Mouse (Mus musculus) limb, embryonic 14.5 days (tissue): ENCODE measurements around the gene Tsc2. TPM values are rescaled to one million over a fixed set of nuclear protein-coding genes. Genes with fewer than 3 reads are reported as not detected.

Experiments
- ATAC-seq: fragments of 200-750 bp; cut with Nextera tagmentation; 2 replicates; pipeline ENCODE4 v1.8.0; 2017; ENCODE audit warnings: low read depth, moderate number of reproducible peaks, moderate TSS enrichment; ENCODE audit not compliant: low FRiP score
- DNase-seq: peaks from one replicate; pipeline ENCODE4 v3.0.0-alpha.2; 2015; ENCODE audit warnings: low spot score
- H3K27ac ChIP-seq: fragments of 300-500 bp; sonication (generic); replicated peaks from 2 replicates; pipeline ENCODE4 v1.5.1; 2014; ENCODE audit warnings: low read depth, mild to moderate bottlenecking, low read length, moderate library complexity, mixed read lengths
- H3K27me3 ChIP-seq: fragments of 300-500 bp; sonication (generic); 2 replicates; pipeline ENCODE4 v1.6.1; 2014; ENCODE audit warnings: low read length, mixed read lengths; ENCODE audit not compliant: control insufficient read depth, insufficient read depth
- H3K36me3 ChIP-seq: fragments of 300-500 bp; sonication (generic); 2 replicates; pipeline ENCODE4 v1.6.1; 2014; ENCODE audit warnings: mild to moderate bottlenecking, low read length, moderate library complexity, mixed read lengths; ENCODE audit not compliant: control insufficient read depth, insufficient read depth
- H3K4me1 ChIP-seq: fragments of 300-500 bp; sonication (generic); 2 replicates; pipeline ENCODE4 v1.6.1; 2014; ENCODE audit warnings: antibody characterized with exemption, low read length, mixed read lengths; ENCODE audit not compliant: control insufficient read depth, insufficient read depth
- H3K4me2 ChIP-seq: fragments of 300-500 bp; sonication (generic); replicated peaks from 2 replicates; pipeline ENCODE4 v1.6.1; 2014; ENCODE audit warnings: low read depth, mild to moderate bottlenecking, low read length, moderate library complexity; ENCODE audit not compliant: severe bottlenecking
- H3K4me3 ChIP-seq: fragments of 300-500 bp; sonication (generic); replicated peaks from 2 replicates; pipeline ENCODE4 v1.5.1; 2014; ENCODE audit warnings: low read length
- H3K9ac ChIP-seq: fragments of 300-500 bp; sonication (generic); 2 replicates; pipeline ENCODE4 v1.6.1; 2014; ENCODE audit warnings: mild to moderate bottlenecking, low read depth, low read length, moderate library complexity; ENCODE audit not compliant: severe bottlenecking
- H3K9me3 ChIP-seq: fragments of 300-500 bp; sonication (generic); 2 replicates; pipeline ENCODE4 v1.6.1; 2016; ENCODE audit warnings: low read length; ENCODE audit not compliant: control insufficient read depth
- POLR2A ChIP-seq: fragments of 200-500 bp; IDR thresholded peaks from 2 replicates; pipeline ENCODE4 v1.8.0; 2012; ENCODE audit warnings: inconsistent platforms, mild to moderate bottlenecking, moderate library complexity, borderline replicate concordance; ENCODE audit not compliant: insufficient read depth, insufficient read length; ENCODE audit errors: extremely low read depth
- WGBS: fragments of 180-500 bp; shearing (Covaris S2); extraction: QIAGEN DNeasy Blood & Tissue Kit; methylation state at CpG from one replicate; pipeline ENCODE4 v1.1.7; 2014; 5-methylcytosine and 5-hydroxymethylcytosine counted together
- polyA plus RNA-seq, 2 experiments: library from polyadenylated mRNA; depleted of rRNA in 1 of 2; stranded (reverse) in 1 of 2; unstranded in 1 of 2; fragments of >200 nt; fragmentation: Nextera tagmentation in 1 of 2; extraction: Ambion mirVana in 1 of 2; gene quantifications; 2 replicates each; pipeline versions ENCODE4 v1.2.1 to v1.2.3; 2012 to 2014

The Tsc2 gene
- polyA plus RNA-seq, 2 experiments = 62.9 to 162 TPM

DNA sequence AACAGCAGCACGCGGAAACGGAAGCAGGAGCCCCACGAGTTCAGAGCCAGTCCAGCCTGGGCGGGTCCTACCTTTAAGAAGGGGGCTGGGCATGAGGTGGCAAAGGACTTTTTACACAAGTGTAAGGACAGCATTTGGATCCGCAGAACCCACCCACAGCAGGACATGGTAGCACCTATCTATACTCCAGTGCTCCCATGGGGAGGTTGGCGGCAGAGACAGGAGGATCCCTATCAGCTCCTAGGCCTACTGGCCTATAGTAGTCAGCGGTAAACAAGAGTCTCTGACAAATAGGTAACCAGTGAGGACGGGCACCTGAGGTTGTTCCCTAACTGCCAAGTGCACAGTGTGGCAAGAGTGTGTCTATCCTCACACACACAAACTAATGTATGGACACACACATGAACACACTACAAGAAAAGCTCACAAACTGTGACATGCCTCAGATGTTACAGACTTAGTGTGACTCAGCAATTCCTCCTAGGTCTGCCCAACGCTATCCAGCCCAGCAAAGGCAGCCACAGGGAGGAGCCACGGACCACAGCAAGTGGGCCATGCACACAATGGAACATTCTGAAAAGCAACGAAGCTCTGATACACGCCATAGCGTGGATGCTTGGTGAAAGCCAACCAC lies 14.8 kb downstream of the Tsc2 start:
- no peaks in the 10 kb centered on the region for H3K9me3 ChIP-seq
- no peak overlapping the region for H3K4me3 ChIP-seq
- no peak for DNase-seq
- 85% methylated on average over 14 of the region's 14 CpGs for WGBS
- no peaks in the 10 kb centered on the region for H3K4me1 ChIP-seq
- no peaks in the 10 kb centered on the region for H3K27me3 ChIP-seq
- H3K36me3 ChIP-seq = peaks cover 90% of the 10 kb centered on the region
- TF ChIP-seq POLR2A = no peak
- H3K9ac ChIP-seq = no peak overlapping the region
- no peak overlapping the region for H3K27ac ChIP-seq
- no peak for ATAC-seq
- no peak overlapping the region for H3K4me2 ChIP-seq

DNA sequence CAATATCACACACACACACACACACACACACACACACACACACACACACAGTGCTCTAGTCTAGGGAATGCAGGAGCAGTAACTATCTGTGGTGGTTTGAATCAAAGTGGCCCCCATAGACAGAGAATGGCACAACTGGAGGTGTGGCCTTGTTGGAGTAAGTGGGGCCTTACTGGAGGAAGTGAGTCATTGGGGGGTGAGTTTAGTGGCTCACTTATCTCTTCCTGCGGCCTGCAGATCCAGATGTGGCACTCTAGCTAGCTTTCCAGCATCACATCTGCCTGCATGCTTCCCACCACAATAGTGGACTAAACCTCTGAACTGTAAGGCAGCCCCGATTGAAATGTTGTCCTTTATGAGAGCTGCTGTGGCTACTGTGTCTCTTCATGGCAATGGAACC lies 21.7 kb downstream of the Tsc2 start:
- no peak for TF ChIP-seq POLR2A
- no peak overlapping the region for H3K4me2 ChIP-seq
- H3K4me3 ChIP-seq = no peak overlapping the region
- H3K27me3 ChIP-seq = no peaks in the 10 kb centered on the region
- H3K9me3 ChIP-seq = no peaks in the 10 kb centered on the region
- no peak overlapping the region for H3K27ac ChIP-seq
- no peaks in the 10 kb centered on the region for H3K4me1 ChIP-seq
- H3K36me3 ChIP-seq = peaks cover 71% of the 10 kb centered on the region
- DNase-seq (no peak), ATAC-seq (no peak)
- 83% methylated on average over 2 of the region's 2 CpGs for WGBS
- no peak overlapping the region for H3K9ac ChIP-seq

DNA sequence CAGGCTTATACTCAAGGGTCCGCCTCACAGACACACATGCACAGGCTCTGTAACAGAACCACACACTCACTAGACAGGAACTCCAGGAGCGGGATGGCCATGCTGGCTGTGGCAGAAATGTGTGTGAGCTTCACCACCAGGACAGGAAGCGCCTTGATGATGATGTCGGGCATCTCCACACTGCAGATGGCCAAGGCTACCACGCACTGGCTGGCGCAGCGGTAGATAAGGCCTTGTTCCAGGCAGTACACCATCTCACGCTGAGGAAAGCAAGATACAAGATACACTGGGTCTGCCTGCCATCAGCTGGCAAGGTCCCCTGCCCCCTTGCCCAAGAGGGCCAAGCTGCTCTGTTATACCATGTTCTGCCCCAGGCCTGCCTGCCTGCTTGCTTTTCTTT lies 23.6 kb downstream of the Tsc2 start:
- Histone ChIP-seq H3K36me3 (peaks cover 71% of the 10 kb centered on the region), H3K4me1 (no peaks in the 10 kb centered on the region), H3K9ac (no peak overlapping the region), H3K27me3 (no peaks in the 10 kb centered on the region), H3K9me3 (no peaks in the 10 kb centered on the region), H3K27ac (no peak overlapping the region), H3K4me2 (no peak overlapping the region), H3K4me3 (no peak overlapping the region)
- DNase-seq (no peak), ATAC-seq (no peak)
- WGBS = 91% methylated on average over 8 of the region's 8 CpGs
- no peak for TF ChIP-seq POLR2A

DNA sequence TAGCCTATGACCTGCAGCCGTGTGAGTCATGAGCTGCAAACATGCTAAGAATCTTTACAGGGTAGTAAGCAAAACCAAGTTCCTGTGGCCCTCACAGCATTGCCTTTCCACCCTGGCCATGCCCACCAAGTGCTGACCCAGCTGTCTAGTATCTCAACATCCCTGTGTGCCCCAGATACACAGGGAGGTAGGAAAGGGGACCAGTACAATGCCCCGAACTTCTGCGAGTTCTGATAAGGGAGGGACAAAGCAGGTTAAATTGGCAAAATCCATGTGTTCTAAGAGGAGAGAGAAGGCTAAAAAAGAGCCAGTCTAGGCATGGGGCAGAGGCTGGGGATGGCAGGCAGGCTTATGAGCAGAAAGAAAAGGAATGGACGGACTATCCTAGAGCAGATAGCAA lies 24.1 kb downstream of the Tsc2 start:
- WGBS = 93% methylated on average over 4 of the region's 4 CpGs
- H3K36me3 ChIP-seq = peaks cover 71% of the 10 kb centered on the region
- H3K9me3 ChIP-seq = no peaks in the 10 kb centered on the region
- TF ChIP-seq POLR2A = no peak
- no peak overlapping the region for H3K9ac ChIP-seq
- no peaks in the 10 kb centered on the region for H3K27me3 ChIP-seq
- ATAC-seq = no peak
- no peak overlapping the region for H3K4me3 ChIP-seq
- H3K4me1 ChIP-seq = no peaks in the 10 kb centered on the region
- no peak for DNase-seq
- no peak overlapping the region for H3K27ac ChIP-seq
- no peak overlapping the region for H3K4me2 ChIP-seq

DNA sequence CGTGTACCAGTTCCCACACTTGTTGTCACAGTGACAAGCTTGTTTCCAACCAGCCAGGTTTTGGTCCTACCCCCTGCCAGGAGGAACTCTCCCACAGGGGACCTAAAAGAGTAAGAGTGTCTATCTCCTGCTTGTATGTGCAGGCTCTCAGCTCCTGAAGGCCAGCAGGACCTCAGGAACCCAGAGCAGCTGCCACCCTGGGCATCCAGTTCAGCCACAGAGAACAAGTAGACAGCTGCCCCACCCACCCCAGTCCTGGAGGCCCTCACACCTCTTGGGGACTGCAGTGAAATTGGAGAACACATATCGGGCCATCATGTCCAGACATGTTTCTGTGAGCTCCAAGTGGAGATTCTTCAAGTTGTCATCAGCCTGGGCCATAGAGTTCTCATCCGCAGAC lies 27.9 kb downstream of the Tsc2 start:
- H3K4me2 ChIP-seq = no peak overlapping the region
- no peak for DNase-seq
- no peaks in the 10 kb centered on the region for H3K4me1 ChIP-seq
- no peak for TF ChIP-seq POLR2A
- no peak overlapping the region for H3K27ac ChIP-seq
- no peaks in the 10 kb centered on the region for H3K27me3 ChIP-seq
- H3K9ac ChIP-seq = no peak overlapping the region
- no peak overlapping the region for H3K4me3 ChIP-seq
- 84% methylated on average over 3 of the region's 3 CpGs for WGBS
- no peak for ATAC-seq
- peaks cover 95% of the 10 kb centered on the region for H3K36me3 ChIP-seq
- no peaks in the 10 kb centered on the region for H3K9me3 ChIP-seq

DNA sequence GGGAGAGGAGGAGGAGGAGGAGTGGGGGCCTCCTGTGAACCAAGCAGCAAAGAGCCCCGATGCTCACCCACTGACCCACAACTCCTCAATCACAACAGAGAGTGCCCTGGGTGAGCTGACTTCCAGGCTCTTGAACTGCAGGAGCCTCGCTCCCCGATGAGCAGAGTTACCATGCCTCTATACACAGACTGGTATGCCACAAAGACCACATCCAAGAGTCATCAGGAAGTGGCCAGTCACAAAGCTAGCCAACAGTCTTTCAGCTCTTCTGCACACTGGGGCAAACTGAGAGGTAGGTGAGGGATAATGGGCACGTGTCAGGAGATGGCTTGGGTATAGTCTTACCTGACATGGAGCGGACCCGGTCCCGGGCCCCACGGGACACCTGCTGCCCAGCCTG lies 28.5 kb downstream of the Tsc2 start:
- H3K9ac ChIP-seq = no peak overlapping the region
- ATAC-seq (no peak), DNase-seq (no peak)
- TF ChIP-seq POLR2A = no peak
- no peak overlapping the region for H3K4me2 ChIP-seq
- H3K9me3 ChIP-seq = no peaks in the 10 kb centered on the region
- 86% methylated on average over 8 of the region's 8 CpGs for WGBS
- peaks cover 100% of the 10 kb centered on the region for H3K36me3 ChIP-seq
- H3K4me3 ChIP-seq = no peak overlapping the region
- no peaks in the 10 kb centered on the region for H3K27me3 ChIP-seq
- H3K27ac ChIP-seq = no peak overlapping the region
- H3K4me1 ChIP-seq = no peaks in the 10 kb centered on the region
